Mouse (Mus musculus) megakaryocyte-erythroid progenitor cell, adult 5-6 weeks (primary cell): ENCODE measurements around the gene Plekhg2. TPM values are rescaled to one million over a fixed set of nuclear protein-coding genes. Genes with fewer than 3 reads are reported as not detected.

Experiments used
- ATAC-seq: replicated peaks from 2 replicates; pipeline ENCODE4 v1.8.0; 2016; ENCODE audit warnings: mild to moderate bottlenecking, inconsistent platforms; ENCODE audit not compliant: severe bottlenecking, poor library complexity, low FRiP score, low TSS enrichment
- total RNA-seq, 2 experiments: library from RNA; stranded (forward) in 1 of 2; stranded (reverse) in 1 of 2; fragments of 200-1000, 215-1000 nt in 1 of 2; fragments of >200 nt in 1 of 2; fragmentation: Nextera tagmentation in 1 of 2; gene quantifications; 2 replicates each; pipeline ENCODE4 v1.2.3; 2014 to 2017

Plekhg2 gene
- total RNA-seq, 2 experiments from 2014 or later = 0.19 to 4.1 TPM

GRCm38 (mm10) chr7:28385196-28385595 is 12.8 kb upstream of the Plekhg2 start:
- no peak for ATAC-seq

DNA sequence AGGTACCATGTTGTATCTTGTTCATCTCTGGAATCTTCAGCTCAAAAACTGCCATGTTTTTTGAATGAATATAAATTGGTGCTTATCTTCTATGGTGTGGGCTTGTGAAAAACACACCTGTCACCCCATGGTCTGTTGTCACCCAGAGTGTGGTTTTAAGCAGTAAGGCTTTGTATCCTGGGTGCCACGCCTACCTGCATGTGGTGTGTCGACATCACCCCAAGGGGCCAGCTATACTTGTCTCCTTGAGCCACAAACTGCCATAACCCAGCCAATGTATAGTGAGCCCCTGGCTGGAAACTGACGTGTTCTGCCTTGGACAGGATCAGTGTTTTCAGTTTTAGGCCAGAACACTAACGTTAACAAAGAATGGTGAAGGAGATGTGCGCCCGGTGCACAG is 11.8 kb upstream of the Plekhg2 start:
- ATAC-seq = no peak

GRCm38 (mm10) chr7:28383606-28384005 is 11.2 kb upstream of the Plekhg2 start:
- ATAC-seq = no peak

DNA sequence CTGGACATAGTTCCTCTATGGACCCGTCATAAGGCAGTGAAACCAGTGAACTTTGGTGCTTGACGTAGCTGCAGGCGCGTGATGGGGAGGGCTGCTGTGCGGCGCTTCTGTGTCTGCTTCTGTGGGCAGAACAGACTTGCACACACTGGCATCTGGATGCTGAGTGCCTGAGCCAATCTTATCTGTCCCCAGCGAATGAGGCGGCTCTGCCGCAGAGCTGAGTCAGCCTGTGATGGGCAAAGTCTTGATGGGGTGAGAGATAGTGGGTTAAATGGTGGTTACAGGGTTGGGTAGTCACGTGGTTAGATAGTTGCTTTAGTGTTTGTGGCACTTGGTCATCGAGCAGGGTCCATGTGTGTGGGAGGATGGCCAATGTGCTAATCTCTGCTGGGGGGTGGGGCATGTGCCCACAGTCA is 10.6 kb upstream of the Plekhg2 start:
- peak; percentile 61 for ATAC-seq

DNA sequence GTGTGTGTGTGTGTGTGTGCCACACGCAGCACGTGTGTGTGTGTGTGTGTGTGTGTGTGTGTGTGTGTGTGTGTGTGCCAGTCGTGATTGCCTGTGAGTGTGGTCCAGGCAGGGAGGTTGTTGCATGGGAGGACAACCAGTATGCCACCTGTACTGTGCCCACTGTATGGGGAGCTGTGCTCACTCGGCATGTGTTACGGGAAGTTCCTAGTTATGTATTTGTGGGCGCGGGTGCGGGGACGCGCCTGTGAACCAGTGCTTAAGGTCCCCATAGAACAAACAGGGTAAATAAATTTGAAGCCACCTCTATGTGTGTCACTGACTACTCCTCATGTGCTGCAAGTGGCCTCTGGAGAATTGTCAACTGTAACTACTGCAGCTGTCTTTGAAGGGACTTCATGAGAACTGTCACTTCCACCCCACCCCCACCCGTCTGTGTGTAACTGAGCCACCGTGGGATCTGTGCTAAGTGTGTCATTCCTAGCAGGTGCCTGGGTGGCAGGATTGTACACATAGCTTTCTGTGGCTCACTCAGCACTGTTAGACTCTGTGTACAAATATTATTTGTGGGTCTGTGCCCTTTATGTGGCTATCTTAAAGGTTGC is 10.1 kb upstream of the Plekhg2 start:
- ATAC-seq = no peak

DNA sequence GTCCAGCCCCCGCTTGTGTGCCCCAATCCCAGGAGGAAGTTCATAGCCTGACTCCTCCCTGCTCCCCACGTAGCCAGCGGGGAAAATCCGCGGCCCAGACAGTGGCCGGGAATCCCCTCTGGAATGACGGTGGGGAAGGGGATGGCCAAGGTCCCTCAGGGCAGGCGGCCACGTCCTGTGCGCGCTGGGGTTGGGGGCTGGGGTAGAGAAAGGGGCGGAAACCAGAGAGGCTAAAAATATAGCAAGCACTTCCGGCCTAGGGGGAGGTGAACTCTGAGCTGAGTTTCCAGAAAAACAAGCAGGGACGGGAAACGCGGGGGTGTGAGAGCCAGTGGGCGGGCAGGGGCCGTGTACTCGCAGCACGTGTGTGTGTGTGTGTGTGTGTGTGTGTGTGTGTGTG is 9.5 kb upstream of the Plekhg2 start:
- ATAC-seq = no peak

- ATAC-seq = 0 out of 2 replicates have a peak, but pooled peaks have one; percentile 9
Measured at GRCm38 (mm10) chr7:28381017-28381790, 8.8 kb upstream of the Plekhg2 start.

GRCm38 (mm10) chr7:28380237-28381016 is 8.0 kb upstream of the Plekhg2 start, which contains the start of gene Zfp36:
Zfp36 (minus strand) TSS chr7:28380253.
- no peak for ATAC-seq

DNA sequence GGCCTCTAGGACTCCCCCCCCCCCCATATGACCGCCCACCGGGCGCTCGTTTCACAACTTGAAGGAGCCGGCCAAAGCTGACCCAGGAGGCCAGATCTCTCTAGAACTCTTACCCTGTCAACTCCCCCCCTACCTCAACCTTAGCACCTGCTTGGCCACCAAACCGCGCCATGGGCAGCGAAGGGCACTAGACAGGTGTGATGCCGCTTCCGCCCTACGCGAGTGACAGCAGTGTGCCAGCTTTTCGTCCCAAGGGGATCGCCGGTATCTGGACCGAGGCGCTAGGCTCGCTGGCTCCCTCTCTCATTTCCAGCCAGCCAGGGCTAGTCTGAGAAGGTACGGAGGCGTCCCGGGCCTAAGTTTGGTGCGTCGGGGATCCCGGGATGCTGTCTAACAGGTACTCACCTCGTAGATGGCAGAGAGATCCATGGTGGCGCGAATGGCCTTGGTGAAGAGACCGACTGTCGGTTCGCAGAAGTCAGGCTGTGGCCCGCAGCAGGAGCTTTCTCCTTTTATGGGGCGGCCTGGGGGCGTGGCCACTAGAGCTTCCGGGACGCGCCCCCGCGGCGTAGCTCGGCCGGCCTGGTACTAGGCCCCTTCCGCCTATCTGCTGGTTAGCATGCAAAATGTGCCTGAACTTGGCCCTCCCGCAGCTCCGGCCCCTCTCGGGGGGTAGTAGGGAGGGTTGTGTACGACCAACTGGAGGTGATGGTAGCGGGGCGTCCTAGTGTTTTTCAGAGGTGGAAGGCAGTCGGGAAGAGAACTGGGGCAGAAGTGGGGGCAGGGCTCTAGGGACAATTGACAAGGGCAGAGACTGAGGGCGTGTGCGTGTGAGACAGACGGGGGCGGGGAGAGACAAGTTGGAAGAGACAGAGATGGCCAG is 6.6 kb upstream of the Plekhg2 start:
- ATAC-seq = peak; percentile 62

- no peak for ATAC-seq
Measured at GRCm38 (mm10) chr7:28378066-28378690, 5.8 kb upstream of the Plekhg2 start.

DNA sequence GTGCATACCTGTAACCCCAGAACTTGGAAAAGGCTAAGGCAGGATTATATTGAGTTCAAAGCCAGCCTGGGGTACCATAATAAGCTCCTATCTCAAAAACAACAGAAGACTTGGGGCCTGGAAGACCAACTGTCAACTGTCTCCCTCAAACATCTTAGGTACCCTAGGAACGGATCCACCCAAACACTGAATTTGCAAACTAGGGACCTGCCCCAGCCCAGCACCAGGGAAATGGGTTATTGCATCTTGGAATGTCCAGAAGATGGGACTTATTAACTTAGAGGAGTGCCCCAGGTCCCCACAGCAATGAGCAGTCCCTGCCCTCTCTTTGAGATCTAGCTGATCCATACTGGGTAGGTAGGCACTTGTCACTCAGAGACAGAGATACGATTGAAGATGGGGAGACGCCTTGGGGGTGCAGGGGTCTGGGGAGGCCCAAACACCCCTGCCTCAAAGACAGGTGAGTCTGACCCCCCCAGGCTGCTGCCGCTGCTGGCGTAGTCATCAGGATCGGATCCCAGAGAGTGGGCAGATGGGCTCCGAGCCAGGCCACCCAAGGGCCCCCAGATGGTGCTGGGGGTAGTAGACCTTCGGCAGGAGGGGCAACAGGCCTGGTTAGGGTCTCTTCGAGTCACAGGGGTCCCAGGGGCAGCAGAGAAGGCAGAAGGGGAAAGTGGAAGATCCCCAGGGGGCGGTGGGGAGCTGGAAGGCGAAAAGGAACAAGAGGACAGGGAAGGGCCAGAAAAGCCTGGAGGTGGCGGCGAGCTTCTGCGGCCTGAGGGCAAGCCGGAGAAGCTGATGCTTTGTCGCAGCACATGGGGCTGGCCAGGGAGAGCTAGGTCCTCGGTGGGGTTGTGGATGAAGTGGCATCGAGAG is 5.0 kb upstream of the Plekhg2 start:
- ATAC-seq = no peak

GRCm38 (mm10) chr7:28376011-28376771 is 3.8 kb upstream of the Plekhg2 start:
- ATAC-seq = no peak

DNA sequence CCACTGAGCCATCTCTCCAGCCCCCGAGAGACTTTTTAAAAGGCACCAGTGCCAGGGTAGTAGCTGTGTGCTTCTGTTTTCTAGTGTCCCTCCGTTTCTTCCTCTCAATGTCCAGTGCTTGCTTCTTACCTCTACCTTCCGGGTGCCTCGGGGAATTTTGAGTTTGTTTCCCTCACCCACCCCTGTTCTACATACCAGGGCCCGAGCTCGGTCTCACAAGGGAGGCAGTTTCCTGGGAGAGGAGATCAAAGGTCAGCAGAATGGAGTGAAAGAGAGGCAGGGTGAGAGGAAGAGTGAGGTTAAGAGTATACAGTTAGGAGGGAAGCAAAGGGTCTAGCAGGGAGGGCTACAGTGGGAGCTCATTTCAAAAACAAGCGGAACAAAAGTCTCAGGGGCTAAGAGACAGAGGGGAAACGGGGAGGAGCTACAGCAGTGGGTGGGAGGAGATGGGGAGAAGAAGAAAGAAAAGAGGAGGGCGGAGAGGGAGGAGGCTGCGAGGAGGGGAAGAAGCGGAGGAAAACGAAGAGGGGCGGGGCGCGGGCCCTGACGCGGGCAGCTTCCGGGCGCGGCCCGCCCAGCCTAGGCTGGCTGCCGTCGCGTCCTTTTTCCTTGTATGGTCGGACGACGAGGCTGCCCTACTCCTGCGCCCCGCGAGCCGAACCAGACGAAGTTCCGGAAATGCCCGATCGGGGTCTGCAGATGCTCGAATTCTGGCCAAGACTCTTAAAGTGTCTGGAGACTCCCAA is 3.0 kb upstream of the Plekhg2 start:
- ATAC-seq = peak; percentile 39

DNA sequence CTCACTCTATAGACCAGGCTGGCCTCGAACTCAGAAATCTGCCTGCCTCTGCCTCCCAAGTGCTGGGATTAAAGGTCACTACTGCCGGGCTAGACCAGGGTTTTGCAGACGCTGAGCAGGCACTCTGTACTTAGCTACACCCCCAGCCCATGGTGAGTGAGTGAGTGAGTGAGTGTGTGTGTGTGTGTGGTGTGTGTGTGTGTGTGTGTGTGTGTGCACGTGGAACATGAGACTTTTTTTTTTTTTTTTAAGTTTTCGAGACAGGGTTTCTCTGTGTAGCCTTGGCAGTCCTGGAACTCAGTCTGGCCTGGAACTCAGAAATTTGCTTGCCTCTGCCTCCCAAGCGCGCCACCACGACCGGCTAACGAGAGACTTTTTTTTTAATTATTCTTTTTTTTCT is 2.2 kb upstream of the Plekhg2 start:
- ATAC-seq = no peak

GRCm38 (mm10) chr7:28373891-28374495 is 1.6 kb upstream of the Plekhg2 start:
- ATAC-seq = no peak

- ATAC-seq = no peak
Measured at GRCm38 (mm10) chr7:28373131-28373581, 757 bp upstream of the Plekhg2 start.
